Mouse (Mus musculus): ENCODE results near the gene Syt14. TPM values are rescaled to one million over a fixed set of nuclear protein-coding genes. Genes with fewer than 3 reads are reported as not detected.

Gene Syt14
- total and polyA plus RNA-seq, 3 experiments, result not detected

DNA sequence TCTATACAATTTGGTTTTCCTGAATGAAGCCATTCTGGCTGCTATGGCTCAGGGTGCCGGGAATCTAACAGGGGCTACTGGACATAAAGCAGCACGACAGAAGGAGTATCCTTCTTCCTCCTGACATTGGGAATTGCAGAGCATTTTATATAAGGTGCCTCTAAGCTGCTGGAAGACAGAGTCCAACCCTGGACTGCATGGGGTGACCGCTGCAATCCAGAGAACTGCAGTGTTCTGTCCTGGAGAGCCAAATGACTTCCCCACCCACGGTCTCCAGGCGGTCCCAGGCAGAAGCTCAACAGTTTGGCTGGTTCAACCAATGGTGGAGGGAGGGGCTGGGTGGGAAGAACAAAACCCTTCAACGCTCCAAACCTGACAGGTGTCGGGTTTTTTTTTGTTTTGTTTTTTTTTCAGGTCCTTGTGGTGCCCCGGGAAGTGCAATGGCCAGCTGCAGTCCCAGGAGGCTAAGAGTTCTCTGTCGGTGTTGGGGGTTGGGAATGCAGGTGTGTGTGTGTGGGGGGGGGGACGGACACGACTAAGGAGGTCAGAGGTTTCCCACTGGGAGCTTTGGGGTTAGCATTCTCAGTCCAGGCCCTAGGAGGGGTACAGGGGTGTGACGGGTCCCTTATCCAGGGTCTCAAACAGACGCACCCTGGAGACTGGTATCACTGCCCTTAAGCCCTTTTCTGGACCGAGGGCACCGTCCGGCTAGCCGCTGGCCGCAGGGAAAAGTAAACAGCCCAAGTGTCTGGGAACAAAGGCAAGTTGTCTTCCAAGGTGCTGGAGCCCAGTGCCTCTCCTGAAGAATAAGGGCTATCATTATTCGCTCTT is 181.4 kb downstream of the Syt14 start:
- Histone ChIP-seq H3K36me3 (replicated peaks in 1 of 2; ENCODE audit: control insufficient read depth in 1 of 2, insufficient read depth in 1 of 2, low read length in 1 of 2) (no peaks in the 10 kb centered on the region), H3K4me3 (replicated peaks in 1 of 3; ENCODE audit: low read depth in 2 of 3, low read length in 2 of 3, poor library complexity in 1 of 3) (no peak overlapping the region), H3K4me1 (ENCODE audit: control insufficient read depth in 1 of 2, insufficient read depth in 2 of 2) (peaks cover 0 to 20% of the 10 kb centered on the region in 2 experiments; a peak in 2 of 4 replicates), H3K9me3 (replicated peaks; ENCODE audit: low read length) (peaks cover 5% of the 10 kb centered on the region), H3K9ac (ENCODE audit: insufficient read depth, low read depth) (no peak overlapping the region), H3K27ac (ENCODE audit: insufficient read depth, low read depth) (no peak overlapping the region), H3K4me2 (ENCODE audit: insufficient read depth, low read depth, poor library complexity, severe bottlenecking) (no peak overlapping the region), H3K79me2 (replicated peaks; ENCODE audit: control insufficient read depth, extremely low read depth, insufficient read depth, poor library complexity, severe bottlenecking) (no peaks in the 10 kb centered on the region), H3K27me3 (replicated peaks) (peaks cover 20% of the 10 kb centered on the region)
- no peak for DNase-seq (ENCODE audit: extremely low read depth)
- in situ Hi-C loops (cut with MboI; ENCODE audit: low pct_ligation_motif_present, low pct_unique_long_range_greater_than_20kb, low sequenced_read_pairs) (no loop called here), dilution Hi-C loops (cut with MboI; ENCODE audit: extremely low pct_ligation_motif_present, extremely low pct_unique_long_range_greater_than_20kb, low sequenced_read_pairs) (no loop called here)
- TF ChIP-seq POLR2AphosphoS2 (IDR thresholded peaks at IDR 0.05; ENCODE audit: low read depth, low read length) (no peak), IRF4 (IDR thresholded peaks at IDR 0.05; ENCODE audit: low read depth, low read length) (no peak), ZMIZ1 (IDR thresholded peaks at IDR 0.05; ENCODE audit: low read depth, low read length) (no peak), PAX5 (IDR thresholded peaks at IDR 0.05; ENCODE audit: low read length) (no peak), UBTF (IDR thresholded peaks at IDR 0.05; ENCODE audit: low read depth, low read length) (no peak), BHLHE40 (IDR thresholded peaks at IDR 0.05; ENCODE audit: low read depth, low read length) (no peak), ZC3H11A (IDR thresholded peaks at IDR 0.05; ENCODE audit: low read depth, low read length) (no peak), TBP (conservative IDR thresholded peaks at IDR 0.05; ENCODE audit: low read depth, low read length) (no peak), ZNF384 (IDR thresholded peaks at IDR 0.05; ENCODE audit: low read depth, low read length) (no peak), SIN3A (IDR thresholded peaks at IDR 0.05; ENCODE audit: low read length) (no peak), E2F4 (IDR thresholded peaks at IDR 0.05; ENCODE audit: insufficient replicate concordance, low read depth, low read length) (no peak), JUN (IDR thresholded peaks at IDR 0.05; ENCODE audit: insufficient read depth, low read depth, low read length) (no peak), ETS1 (conservative IDR thresholded peaks at IDR 0.05; ENCODE audit: low read depth, low read length) (no peak), ELF1 (IDR thresholded peaks at IDR 0.05; ENCODE audit: low read depth, low read length) (no peak), MYC (IDR thresholded peaks at IDR 0.05; ENCODE audit: low read depth, low read length) (no peak), SMC3 (IDR thresholded peaks at IDR 0.05; ENCODE audit: low read depth, low read length) (no peak)

DNA sequence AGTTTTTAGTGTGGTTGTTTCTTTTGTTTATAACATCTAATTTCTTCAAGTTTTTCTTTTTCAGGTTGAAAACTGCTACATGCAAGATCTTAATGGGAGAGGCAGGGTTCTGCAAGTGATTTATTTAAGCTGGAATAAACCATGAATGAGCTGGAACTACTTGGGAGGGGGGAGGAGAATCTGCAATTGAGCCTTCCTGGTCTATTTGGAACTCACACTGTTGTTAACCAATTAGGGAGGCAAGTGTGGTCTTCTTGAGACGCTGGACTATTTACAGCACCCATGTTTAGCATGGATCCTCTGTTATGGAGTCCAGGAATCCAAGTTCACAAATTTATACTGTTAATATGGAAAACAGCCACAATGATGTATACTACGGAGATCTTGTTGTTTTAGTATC is 182.1 kb downstream of the Syt14 start:
- Histone ChIP-seq H3K27ac (ENCODE audit: insufficient read depth, low read depth) (no peak overlapping the region), H3K4me1 (ENCODE audit: control insufficient read depth in 1 of 2, insufficient read depth in 2 of 2) (peaks cover 0 to 28% of the 10 kb centered on the region in 2 experiments; a peak in 2 of 4 replicates), H3K9me3 (replicated peaks; ENCODE audit: low read length) (peaks cover 5% of the 10 kb centered on the region), H3K9ac (ENCODE audit: insufficient read depth, low read depth) (no peak overlapping the region), H3K4me3 (replicated peaks in 1 of 3; ENCODE audit: low read depth in 2 of 3, low read length in 2 of 3, poor library complexity in 1 of 3) (no peak overlapping the region), H3K27me3 (replicated peaks) (peaks cover 20% of the 10 kb centered on the region), H3K79me2 (replicated peaks; ENCODE audit: control insufficient read depth, extremely low read depth, insufficient read depth, poor library complexity, severe bottlenecking) (no peaks in the 10 kb centered on the region), H3K36me3 (replicated peaks in 1 of 2; ENCODE audit: control insufficient read depth in 1 of 2, insufficient read depth in 1 of 2, low read length in 1 of 2) (no peaks in the 10 kb centered on the region), H3K4me2 (ENCODE audit: insufficient read depth, low read depth, poor library complexity, severe bottlenecking) (no peak overlapping the region)
- dilution Hi-C loops (cut with MboI; ENCODE audit: extremely low pct_ligation_motif_present, extremely low pct_unique_long_range_greater_than_20kb, low sequenced_read_pairs), result no loop called here
- in situ Hi-C loops (cut with MboI; ENCODE audit: low pct_ligation_motif_present, low pct_unique_long_range_greater_than_20kb, low sequenced_read_pairs), result no loop called here
- TF ChIP-seq E2F4 (IDR thresholded peaks at IDR 0.05; ENCODE audit: insufficient replicate concordance, low read depth, low read length) (no peak), MAFK (IDR thresholded peaks at IDR 0.05; ENCODE audit: insufficient replicate concordance, low read length) (no peak)
- no peak for DNase-seq (ENCODE audit: extremely low read depth)
